Mouse (Mus musculus) intestine, embryonic 15.5 days (tissue): ENCODE results near the gene Clybl. TPM values are rescaled to one million over a fixed set of nuclear protein-coding genes. Genes with fewer than 3 reads are reported as not detected.

Experiments used
- ATAC-seq: fragments of 200-750 bp; cut with Nextera tagmentation; 2 replicates; pipeline ENCODE4 v1.8.0; 2017; ENCODE audit warnings: moderate TSS enrichment, moderate library complexity
- H3K27ac ChIP-seq: fragments of 300-500 bp; sonication (generic); 2 replicates; pipeline ENCODE4 v1.5.1; 2015; ENCODE audit warnings: mild to moderate bottlenecking, inconsistent platforms
- H3K27me3 ChIP-seq: fragments of 300-500 bp; sonication (generic); replicated peaks from 2 replicates; pipeline ENCODE4 v1.6.1; 2015; ENCODE audit warnings: inconsistent platforms
- H3K36me3 ChIP-seq: fragments of 300-500 bp; sonication (generic); 2 replicates; pipeline ENCODE4 v1.6.1; 2015; ENCODE audit warnings: inconsistent platforms
- H3K4me1 ChIP-seq: fragments of 300-500 bp; sonication (generic); replicated peaks from 2 replicates; pipeline ENCODE4 v1.6.1; 2015; ENCODE audit warnings: inconsistent platforms
- H3K4me2 ChIP-seq: fragments of 300-500 bp; sonication (generic); replicated peaks from 2 replicates; pipeline ENCODE4 v1.6.1; 2015; ENCODE audit warnings: mild to moderate bottlenecking, inconsistent platforms
- H3K4me3 ChIP-seq: fragments of 300-500 bp; sonication (generic); replicated peaks from 2 replicates; pipeline ENCODE4 v1.5.1; 2015; ENCODE audit warnings: inconsistent platforms
- H3K9ac ChIP-seq: fragments of 300-500 bp; sonication (generic); 2 replicates; pipeline ENCODE4 v1.6.1; 2015; ENCODE audit warnings: inconsistent platforms
- H3K9me3 ChIP-seq: fragments of 300-500 bp; sonication (generic); 2 replicates; pipeline ENCODE4 v1.6.1; 2016; ENCODE audit warnings: inconsistent platforms
- WGBS: fragments of 180-500 bp; shearing (Covaris S2); methylation state at CpG from one replicate; pipeline ENCODE4 v1.1.7; 2015; 5-methylcytosine and 5-hydroxymethylcytosine counted together
- polyA plus RNA-seq: library from polyadenylated mRNA; unstranded; fragments of >200 nt; fragmentation: Nextera tagmentation; extraction: Ambion mirVana; gene quantifications from 2 replicates; pipeline ENCODE4 v1.2.1, GENCODE M21; 2015

Clybl gene
- polyA plus RNA-seq, 1 experiment from 2014 or later, result 33.7 TPM

GRCm38 (mm10) chr14:122229988-122230387 is 48.5 kb downstream of the Clybl start:
- Histone ChIP-seq H3K27me3 (peaks cover 36% of the 10 kb centered on the region), H3K9ac (no peak overlapping the region), H3K4me2 (no peak overlapping the region), H3K27ac (no peak overlapping the region), H3K4me3 (no peak overlapping the region), H3K9me3 (no peaks in the 10 kb centered on the region), H3K4me1 (no peaks in the 10 kb centered on the region), H3K36me3 (no peaks in the 10 kb centered on the region)
- 92% methylated on average over 5 of the region's 5 CpGs for WGBS
- no peak for ATAC-seq

- H3K9me3 ChIP-seq, result no peaks in the 10 kb centered on the region
Observed at GRCm38 (mm10) chr14:122230621-122231025, 49.1 kb downstream of the Clybl start.

GRCm38 (mm10) chr14:122231073-122231472 is 49.6 kb downstream of the Clybl start:
- Histone ChIP-seq H3K4me1 (no peaks in the 10 kb centered on the region), H3K27me3 (peaks cover 28% of the 10 kb centered on the region), H3K36me3 (no peaks in the 10 kb centered on the region), H3K9ac (no peak overlapping the region), H3K4me2 (no peak overlapping the region), H3K9me3 (no peaks in the 10 kb centered on the region), H3K27ac (no peak overlapping the region), H3K4me3 (no peak overlapping the region)
- 87% methylated on average over 10 of the region's 10 CpGs for WGBS
- ATAC-seq, result no peak

More at GRCm38 (mm10) chr14:122230621-122231025, 49.1 kb downstream of the Clybl start:
- Histone ChIP-seq H3K4me3 (no peak overlapping the region), H3K9ac (no peak overlapping the region), H3K36me3 (no peaks in the 10 kb centered on the region), H3K27ac (no peak overlapping the region), H3K4me1 (no peaks in the 10 kb centered on the region), H3K4me2 (no peak overlapping the region), H3K27me3 (peaks cover 31% of the 10 kb centered on the region)
- ATAC-seq, result no peak
- WGBS, result 66% methylated on average over 14 of the region's 14 CpGs

GRCm38 (mm10) chr14:122233212-122233714 is 51.8 kb downstream of the Clybl start:
- H3K4me1 ChIP-seq, result no peaks in the 10 kb centered on the region
- no peak for ATAC-seq
- no peaks in the 10 kb centered on the region for H3K36me3 ChIP-seq
- no peak overlapping the region for H3K9ac ChIP-seq
- WGBS, result 75% methylated on average over 19 of the region's 19 CpGs
- H3K27me3 ChIP-seq, result peaks cover 19% of the 10 kb centered on the region; the same call in 1 of the 2 replicates
- H3K4me3 ChIP-seq, result no peak overlapping the region
- no peaks in the 10 kb centered on the region for H3K9me3 ChIP-seq
- no peak overlapping the region for H3K4me2 ChIP-seq
- no peak overlapping the region for H3K27ac ChIP-seq

GRCm38 (mm10) chr14:122243874-122244273 is 62.4 kb downstream of the Clybl start:
- Histone ChIP-seq H3K9me3 (no peaks in the 10 kb centered on the region), H3K9ac (no peak overlapping the region), H3K27me3 (no peaks in the 10 kb centered on the region), H3K4me1 (no peaks in the 10 kb centered on the region), H3K4me2 (no peak overlapping the region), H3K4me3 (no peak overlapping the region), H3K36me3 (no peaks in the 10 kb centered on the region), H3K27ac (no peak overlapping the region)
- no peak for ATAC-seq
- 79% methylated on average over 1 of the region's 1 CpGs for WGBS

GRCm38 (mm10) chr14:122246919-122247859 is 65.7 kb downstream of the Clybl start:
- H3K4me2 ChIP-seq, result no peak overlapping the region
- no peak for ATAC-seq
- 82% methylated on average over 18 of the region's 18 CpGs for WGBS

GRCm38 (mm10) chr14:122249123-122249522 is 67.6 kb downstream of the Clybl start:
- no peaks in the 10 kb centered on the region for H3K27me3 ChIP-seq
- no peak overlapping the region for H3K4me2 ChIP-seq
- no peak overlapping the region for H3K4me3 ChIP-seq
- no peak for ATAC-seq
- 82% methylated on average over 3 of the region's 3 CpGs for WGBS
- no peaks in the 10 kb centered on the region for H3K4me1 ChIP-seq
- no peaks in the 10 kb centered on the region for H3K9me3 ChIP-seq
- no peaks in the 10 kb centered on the region for H3K36me3 ChIP-seq
- H3K27ac ChIP-seq, result no peak overlapping the region
- no peak overlapping the region for H3K9ac ChIP-seq

More at GRCm38 (mm10) chr14:122246919-122247859, 65.7 kb downstream of the Clybl start:
- Histone ChIP-seq H3K4me1 (no peaks in the 10 kb centered on the region), H3K9me3 (no peaks in the 10 kb centered on the region), H3K4me3 (no peak overlapping the region), H3K27me3 (no peaks in the 10 kb centered on the region), H3K9ac (no peak overlapping the region), H3K36me3 (no peaks in the 10 kb centered on the region), H3K27ac (no peak overlapping the region)

- no peak overlapping the region for H3K4me2 ChIP-seq
- H3K36me3 ChIP-seq, result no peaks in the 10 kb centered on the region
- no peaks in the 10 kb centered on the region for H3K4me1 ChIP-seq
- H3K9ac ChIP-seq, result no peak overlapping the region
- H3K27me3 ChIP-seq, result peaks cover 11% of the 10 kb centered on the region; the same call in 1 of the 2 replicates
- ATAC-seq, result no peak
- H3K27ac ChIP-seq, result no peak overlapping the region
- no peaks in the 10 kb centered on the region for H3K9me3 ChIP-seq
- H3K4me3 ChIP-seq, result no peak overlapping the region
Observed at GRCm38 (mm10) chr14:122251346-122251745, 69.8 kb downstream of the Clybl start.

- 9% methylated on average over 21 of the region's 21 CpGs for WGBS
- Histone ChIP-seq H3K4me2 (no peak overlapping the region), H3K9ac (no peak overlapping the region), H3K27me3 (peaks cover 17% of the 10 kb centered on the region), H3K27ac (no peak overlapping the region), H3K36me3 (no peaks in the 10 kb centered on the region), H3K4me3 (no peak overlapping the region), H3K9me3 (no peaks in the 10 kb centered on the region), H3K4me1 (no peaks in the 10 kb centered on the region)
- ATAC-seq, result no peak
Observed at GRCm38 (mm10) chr14:122255562-122256260, 74.2 kb downstream of the Clybl start.

- no peak overlapping the region for H3K4me2 ChIP-seq
- no peak overlapping the region for H3K4me3 ChIP-seq
- H3K36me3 ChIP-seq, result no peaks in the 10 kb centered on the region
- WGBS, result 26% methylated on average over 8 of the region's 8 CpGs
- no peak for ATAC-seq
- H3K9me3 ChIP-seq, result no peaks in the 10 kb centered on the region
- no peak overlapping the region for H3K9ac ChIP-seq
- H3K27me3 ChIP-seq, result peaks cover 17% of the 10 kb centered on the region
- no peak overlapping the region for H3K27ac ChIP-seq
- H3K4me1 ChIP-seq, result no peaks in the 10 kb centered on the region
Observed at GRCm38 (mm10) chr14:122256261-122256634, 74.7 kb downstream of the Clybl start.

- 56% methylated on average over 5 of the region's 5 CpGs for WGBS
- peaks cover 17% of the 10 kb centered on the region for H3K27me3 ChIP-seq
Observed at GRCm38 (mm10) chr14:122258297-122258696, 76.8 kb downstream of the Clybl start.

GRCm38 (mm10) chr14:122261250-122261649 is 79.7 kb downstream of the Clybl start:
- H3K27me3 ChIP-seq, result peaks cover 7% of the 10 kb centered on the region
- WGBS, result 80% methylated on average over 1 of the region's 1 CpGs

More at GRCm38 (mm10) chr14:122258297-122258696, 76.8 kb downstream of the Clybl start:
- no peak for ATAC-seq
- H3K9ac ChIP-seq, result no peak overlapping the region
- H3K4me1 ChIP-seq, result no peaks in the 10 kb centered on the region
- no peak overlapping the region for H3K27ac ChIP-seq
- no peak overlapping the region for H3K4me2 ChIP-seq
- H3K4me3 ChIP-seq, result no peak overlapping the region
- H3K36me3 ChIP-seq, result no peaks in the 10 kb centered on the region
- no peaks in the 10 kb centered on the region for H3K9me3 ChIP-seq

More at GRCm38 (mm10) chr14:122261250-122261649, 79.7 kb downstream of the Clybl start:
- H3K4me3 ChIP-seq, result no peak overlapping the region
- no peaks in the 10 kb centered on the region for H3K9me3 ChIP-seq
- H3K36me3 ChIP-seq, result no peaks in the 10 kb centered on the region
- H3K4me2 ChIP-seq, result no peak overlapping the region
- H3K27ac ChIP-seq, result no peak overlapping the region
- no peak for ATAC-seq
- no peaks in the 10 kb centered on the region for H3K4me1 ChIP-seq
- H3K9ac ChIP-seq, result no peak overlapping the region
